Mouse (Mus musculus): ENCODE measurements at regions not wholly inside any gene's neighbourhood (a gene's known extent, or its start where the extent isn't known, plus 50 kb on each side); places are given as distances from the start of the nearest gene placed in this dataset.

GRCm38 (mm10) chr9:42183448-42183847, 59.4 kb upstream of the Sorl1 start:
- peak; percentile 71 for DNase-seq
- no peaks in the 10 kb centered on the region for H3K36me3 ChIP-seq (ENCODE audit: control insufficient read depth, insufficient read depth, low read length)
- no peaks in the 10 kb centered on the region for H3K27me3 ChIP-seq (ENCODE audit: control insufficient read depth, insufficient read depth, low read length)
- H3K4me2 ChIP-seq (ENCODE audit: low read length) = no peak overlapping the region
- H3K4me1 ChIP-seq (ENCODE audit: control insufficient read depth, insufficient read depth, low read length) = peaks cover 28% of the 10 kb centered on the region
- no peak overlapping the region for H3K4me3 ChIP-seq (replicated peaks; ENCODE audit: low read depth, low read length)
- no peak overlapping the region for H3K9ac ChIP-seq (replicated peaks; ENCODE audit: low read length)
- ATAC-seq (ENCODE audit: low FRiP score, low TSS enrichment) = peak; percentile 57; the same call in 1 of the 2 replicates
- WGBS = 22% methylated on average over 5 of the region's 5 CpGs
- H3K27ac ChIP-seq (replicated peaks; ENCODE audit: low read depth, low read length) = peak overlapping the region; percentile 72
- no peaks in the 10 kb centered on the region for H3K9me3 ChIP-seq (ENCODE audit: control insufficient read depth, low read length)

GRCm38 (mm10) chr9:42182400-42182799, 58.3 kb upstream of the Sorl1 start:
- Histone ChIP-seq H3K4me1 (ENCODE audit: control insufficient read depth, insufficient read depth, low read length) (peaks cover 28% of the 10 kb centered on the region), H3K27ac (replicated peaks; ENCODE audit: low read depth, low read length) (no peak overlapping the region)

GRCm38 (mm10) chr9:42180152-42180551, 56.1 kb upstream of the Sorl1 start:
- ATAC-seq (ENCODE audit: low FRiP score, low TSS enrichment) (no peak), DNase-seq (no peak)
- Histone ChIP-seq H3K4me2 (ENCODE audit: low read length) (no peak overlapping the region), H3K27me3 (ENCODE audit: control insufficient read depth, insufficient read depth, low read length) (no peaks in the 10 kb centered on the region), H3K4me1 (ENCODE audit: control insufficient read depth, insufficient read depth, low read length) (peaks cover 25% of the 10 kb centered on the region), H3K9me3 (ENCODE audit: control insufficient read depth, low read length) (no peaks in the 10 kb centered on the region), H3K9ac (replicated peaks; ENCODE audit: low read length) (no peak overlapping the region), H3K4me3 (replicated peaks; ENCODE audit: low read depth, low read length) (no peak overlapping the region), H3K36me3 (ENCODE audit: control insufficient read depth, insufficient read depth, low read length) (no peaks in the 10 kb centered on the region), H3K27ac (replicated peaks; ENCODE audit: low read depth, low read length) (no peak overlapping the region)
- 94% methylated on average over 4 of the region's 4 CpGs for WGBS

More at GRCm38 (mm10) chr9:42182400-42182799, 58.3 kb upstream of the Sorl1 start:
- H3K9me3 ChIP-seq (ENCODE audit: control insufficient read depth, low read length) = no peaks in the 10 kb centered on the region
- no peak overlapping the region for H3K4me2 ChIP-seq (ENCODE audit: low read length)
- no peak overlapping the region for H3K9ac ChIP-seq (replicated peaks; ENCODE audit: low read length)
- no peaks in the 10 kb centered on the region for H3K27me3 ChIP-seq (ENCODE audit: control insufficient read depth, insufficient read depth, low read length)
- no peak overlapping the region for H3K4me3 ChIP-seq (replicated peaks; ENCODE audit: low read depth, low read length)
- no peaks in the 10 kb centered on the region for H3K36me3 ChIP-seq (ENCODE audit: control insufficient read depth, insufficient read depth, low read length)
- no peak for ATAC-seq (ENCODE audit: low FRiP score, low TSS enrichment)
- 95% methylated on average over 3 of the region's 3 CpGs for WGBS
- no peak for DNase-seq

- 6% methylated on average over 4 of the region's 4 CpGs for WGBS
- Histone ChIP-seq H3K27ac (replicated peaks; ENCODE audit: low read depth, low read length) (peak overlapping the region; percentile 79), H3K4me1 (ENCODE audit: control insufficient read depth, insufficient read depth, low read length) (peaks cover 16% of the 10 kb centered on the region), H3K9ac (replicated peaks; ENCODE audit: low read length) (no peak overlapping the region), H3K36me3 (ENCODE audit: control insufficient read depth, insufficient read depth, low read length) (no peaks in the 10 kb centered on the region), H3K9me3 (ENCODE audit: control insufficient read depth, low read length) (no peaks in the 10 kb centered on the region), H3K27me3 (ENCODE audit: control insufficient read depth, insufficient read depth, low read length) (no peaks in the 10 kb centered on the region), H3K4me2 (ENCODE audit: low read length) (no peak overlapping the region), H3K4me3 (replicated peaks; ENCODE audit: low read depth, low read length) (no peak overlapping the region)
- peak; percentile 71 for DNase-seq
- ATAC-seq (ENCODE audit: low FRiP score, low TSS enrichment) = peak; percentile 77
These were observed 54.8 kb upstream of the Sorl1 start for GRCm38 (mm10) chr9:42178759-42179377.

GRCm38 (mm10) chr9:42174349-42174955, 50.4 kb upstream of the Sorl1 start:
- peak overlapping the region; percentile 10 for H3K27ac ChIP-seq (replicated peaks; ENCODE audit: low read depth, low read length)
- H3K4me2 ChIP-seq (ENCODE audit: low read length) = no peak overlapping the region
- H3K4me3 ChIP-seq (replicated peaks; ENCODE audit: low read depth, low read length) = no peak overlapping the region
- no peaks in the 10 kb centered on the region for H3K27me3 ChIP-seq (ENCODE audit: control insufficient read depth, insufficient read depth, low read length)
- H3K9ac ChIP-seq (replicated peaks; ENCODE audit: low read length) = no peak overlapping the region
- ATAC-seq (ENCODE audit: low FRiP score, low TSS enrichment) = peak; percentile 40; the same call in 1 of the 2 replicates
- DNase-seq = peak; percentile 54
- H3K36me3 ChIP-seq (ENCODE audit: control insufficient read depth, insufficient read depth, low read length) = no peaks in the 10 kb centered on the region
- peaks cover 7% of the 10 kb centered on the region; the same call in 1 of the 2 replicates for H3K4me1 ChIP-seq (ENCODE audit: control insufficient read depth, insufficient read depth, low read length)
- 4% methylated on average over 2 of the region's 2 CpGs for WGBS
- H3K9me3 ChIP-seq (ENCODE audit: control insufficient read depth, low read length) = no peaks in the 10 kb centered on the region

All from midbrain, embryonic 14.5 days (tissue).